Mouse (Mus musculus): ENCODE measurements around the gene 4930486L24Rik.
A peak's percentile ranks its signal among the peaks of the same experiment; 100 is the strongest.
"Not testable (repeated sequence)": the region's sequence is repeated elsewhere in the genome, so short reads cannot be mapped to it uniquely, and the experiment has no call there.

The 4930486L24Rik gene

DNA sequence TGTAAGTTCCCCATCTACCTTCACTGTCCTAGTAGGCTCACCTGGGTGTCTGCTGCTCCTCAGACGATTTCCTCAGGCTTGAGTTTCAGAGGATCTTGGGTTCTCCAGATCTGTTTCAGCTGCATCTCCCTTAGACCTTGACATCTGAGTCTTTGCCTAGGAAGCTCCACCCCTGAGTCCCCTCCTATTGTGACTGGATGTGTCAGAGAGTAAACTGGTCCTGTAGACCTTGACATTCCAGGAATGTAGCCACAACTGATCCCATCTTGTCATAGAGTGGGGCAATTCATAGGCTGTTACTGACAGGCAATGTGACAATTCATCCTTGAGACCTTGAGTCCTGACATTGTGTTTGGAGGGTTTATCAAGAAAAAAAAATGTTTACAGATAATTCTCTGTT is at the start of gene 4930486L24Rik:
TSS of gene 4930486L24Rik (minus strand) at position 195 of the 400 bp plus-strand sequence.
- no peak for DNase-seq (ENCODE audit: low spot score in 2 of 2)

DNA sequence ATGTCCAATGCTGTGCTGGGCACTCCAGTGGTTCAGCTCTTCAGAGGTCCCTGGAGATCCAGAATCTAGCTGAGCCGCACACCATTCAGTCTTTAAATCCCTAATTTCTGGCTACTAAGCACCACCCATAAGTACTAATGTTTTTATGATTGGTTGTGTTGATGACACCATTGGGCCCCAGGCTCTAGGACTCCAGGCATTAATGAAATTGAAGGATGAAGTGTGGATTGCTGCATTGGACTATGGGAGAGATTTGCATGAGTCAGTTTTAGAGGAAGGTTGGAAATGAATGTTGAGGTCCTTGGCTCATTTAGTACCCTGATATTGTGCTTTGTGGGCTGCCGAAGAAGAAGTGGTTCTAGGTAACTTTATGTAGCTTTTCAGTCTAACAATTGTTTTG is 40.5 kb upstream of the 4930486L24Rik start, which contains the start of gene Tpbpb:
TSS of gene Tpbpb (minus strand) at position 101 of the 400 bp plus-strand sequence.
- DNase-seq (ENCODE audit: low spot score in 2 of 2), result not testable (repeated sequence)

DNA sequence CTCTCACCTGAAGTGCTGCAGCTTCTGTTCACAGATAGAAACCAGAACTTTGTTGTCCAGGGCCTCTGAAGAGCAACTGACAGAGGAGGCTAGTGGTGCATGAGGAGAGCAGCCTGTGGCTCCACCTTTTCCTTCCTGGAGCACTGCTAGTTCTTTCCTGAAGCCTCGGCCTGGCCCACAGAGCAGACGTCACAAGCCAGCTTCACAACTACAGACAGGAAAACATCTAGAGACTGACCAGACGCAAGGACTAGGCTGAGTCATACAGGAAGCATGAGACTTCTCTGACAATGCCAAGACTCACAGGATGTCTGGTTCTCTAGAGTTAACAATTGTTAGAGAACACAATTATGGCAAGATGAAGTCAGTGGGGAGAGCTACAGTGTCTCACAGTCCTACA is 33.1 kb upstream of the 4930486L24Rik start, which contains the start of gene Ctla2b:
TSS of gene Ctla2b (minus strand) at position 120 of the 400 bp plus-strand sequence.
- peak; percentile 3 to 14 for DNase-seq (ENCODE audit: low spot score in 2 of 2)

DNA sequence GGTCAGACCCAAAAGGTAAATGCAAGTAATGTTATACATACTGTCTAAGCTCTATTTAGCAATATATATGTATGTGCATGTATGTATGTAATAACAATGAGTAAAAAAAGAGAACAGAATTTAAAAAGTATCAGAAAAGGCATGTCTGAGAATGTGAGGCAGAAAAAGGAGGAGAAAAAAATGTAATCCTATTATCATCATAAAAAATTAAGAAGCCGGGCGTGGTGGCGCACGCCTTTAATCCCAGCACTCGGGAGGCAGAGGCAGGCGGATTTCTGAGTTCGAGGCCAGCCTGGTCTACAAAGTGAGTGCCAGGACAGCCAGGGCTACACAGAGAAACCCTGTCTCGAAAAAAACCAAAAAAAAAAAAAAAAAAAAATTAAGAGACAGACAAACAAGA is 32.5 kb upstream of the 4930486L24Rik start, which contains the start of gene Gm49392:
TSS of gene Gm49392 (minus strand) at position 101 of the 400 bp plus-strand sequence.
- DNase-seq (ENCODE audit: low spot score in 2 of 2), result not testable (repeated sequence)

DNA sequence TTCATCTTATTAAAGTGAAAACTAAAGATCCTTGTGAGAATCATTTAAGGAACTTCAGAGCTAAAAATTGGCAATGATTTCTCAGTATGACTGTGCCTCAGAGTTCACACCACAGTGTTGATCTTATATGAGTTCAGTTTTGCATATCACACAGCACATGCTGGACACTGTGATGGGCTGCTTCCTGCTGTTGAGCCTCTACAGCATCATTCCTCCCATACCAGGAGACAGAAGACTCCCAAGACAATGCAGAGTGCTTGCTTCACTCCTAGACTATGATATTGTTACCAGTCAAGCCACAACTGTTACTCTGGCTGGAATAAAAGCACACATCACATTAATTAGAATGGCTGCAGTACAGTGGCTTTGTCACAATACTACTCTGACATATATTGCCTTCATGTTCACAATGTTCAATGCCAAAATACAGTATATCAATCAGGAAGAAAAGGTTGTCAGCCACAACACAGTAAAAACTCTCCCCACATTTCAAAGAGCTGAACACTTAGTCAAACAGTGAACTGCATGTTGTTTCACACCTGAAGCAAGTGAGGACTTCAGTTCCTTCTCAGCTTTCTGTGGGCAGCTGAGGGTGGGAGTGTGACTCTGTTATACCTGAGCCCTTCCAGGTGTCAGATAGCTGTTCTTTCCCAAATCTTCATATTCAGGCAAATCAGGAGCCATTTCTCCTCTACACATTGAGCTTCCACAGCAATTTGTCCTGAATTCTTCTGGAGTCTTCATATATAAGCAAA is 31.3 kb upstream of the 4930486L24Rik start:
- DNase-seq (ENCODE audit: low spot score in 2 of 2), result no peak

DNA sequence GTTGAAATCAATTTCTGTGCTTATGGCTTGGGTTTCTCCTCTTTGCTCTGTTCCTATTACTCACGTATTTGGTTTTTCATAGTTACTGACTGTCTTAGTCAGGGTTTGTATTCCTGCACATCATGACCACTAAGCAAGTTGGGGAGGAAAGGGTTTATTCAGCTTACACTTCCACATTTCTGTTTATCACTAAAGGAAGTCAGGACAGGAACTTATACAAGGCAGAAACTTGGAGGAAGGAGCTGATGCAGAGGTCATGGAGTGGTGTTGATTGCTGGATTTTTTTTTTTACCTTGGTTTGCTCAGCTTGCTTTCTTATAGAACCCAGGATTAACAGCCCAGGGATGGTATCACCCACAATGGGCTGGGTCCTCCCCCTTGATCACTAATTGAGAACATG is 28.0 kb upstream of the 4930486L24Rik start:
- DNase-seq (ENCODE audit: low spot score in 2 of 2), result no peak

DNA sequence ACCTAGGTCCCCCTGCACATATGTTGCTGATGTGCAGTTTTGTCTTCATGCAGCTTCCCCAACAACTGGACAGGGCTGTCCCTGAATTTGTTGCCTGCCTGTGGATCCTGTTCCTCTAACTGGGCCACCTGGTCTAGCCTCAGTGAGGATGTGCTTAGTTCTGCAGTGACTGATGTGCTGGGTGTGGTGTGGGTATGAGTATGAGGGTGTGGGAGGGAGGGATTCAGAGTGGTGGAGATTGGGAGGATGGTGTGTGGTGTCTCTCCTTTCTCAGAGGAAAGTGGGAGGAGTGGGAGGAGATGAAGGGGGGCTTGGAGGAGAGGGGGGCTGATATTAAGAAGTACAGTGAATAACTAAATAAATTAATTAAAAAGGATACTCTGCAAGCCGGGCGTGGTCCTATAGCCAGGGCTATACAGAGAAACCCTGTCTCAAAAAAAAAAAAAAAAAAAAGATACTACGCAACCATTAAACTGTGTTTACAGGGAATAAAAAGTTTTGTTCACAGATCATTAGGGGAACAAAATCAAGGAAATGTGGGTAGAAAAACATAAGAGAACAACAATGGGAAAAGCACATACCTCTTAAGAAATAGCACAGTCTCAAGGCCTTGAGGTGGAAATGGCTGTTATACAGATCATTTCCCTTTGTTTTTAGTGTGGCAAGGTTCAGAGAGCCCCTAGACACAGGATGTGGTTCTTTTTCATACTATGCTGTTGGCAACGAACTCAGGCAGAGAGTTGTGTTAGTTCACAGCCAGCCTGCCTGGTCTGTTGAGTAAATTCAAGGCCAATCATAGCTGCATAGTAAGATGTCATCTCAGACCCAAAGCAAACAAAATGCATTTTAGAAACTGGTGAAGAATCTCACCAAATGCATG is 15.8 kb downstream of the 4930486L24Rik start:
- no peak for DNase-seq (ENCODE audit: low spot score in 2 of 2)

DNA sequence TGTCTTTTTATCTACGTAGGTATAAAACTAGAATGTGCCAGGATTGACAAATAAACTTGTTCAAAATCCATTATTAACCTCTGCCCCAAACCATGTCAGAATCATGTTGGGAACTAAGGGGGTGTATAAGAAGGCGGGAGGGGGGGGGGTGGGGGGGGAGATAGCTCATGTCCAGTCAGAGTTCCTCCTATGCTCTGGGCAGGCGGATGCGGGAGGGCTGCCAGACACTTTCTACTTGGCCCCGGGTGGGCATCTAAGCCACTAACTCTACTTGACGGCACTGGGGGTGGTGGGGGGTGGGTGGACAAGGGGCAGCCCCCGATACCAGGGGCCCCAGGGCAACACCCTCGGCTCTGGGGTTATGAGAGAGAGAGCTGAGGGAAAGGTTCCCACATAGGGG is 21.1 kb downstream of the 4930486L24Rik start:
- no peak for DNase-seq (ENCODE audit: low spot score in 2 of 2)

DNA sequence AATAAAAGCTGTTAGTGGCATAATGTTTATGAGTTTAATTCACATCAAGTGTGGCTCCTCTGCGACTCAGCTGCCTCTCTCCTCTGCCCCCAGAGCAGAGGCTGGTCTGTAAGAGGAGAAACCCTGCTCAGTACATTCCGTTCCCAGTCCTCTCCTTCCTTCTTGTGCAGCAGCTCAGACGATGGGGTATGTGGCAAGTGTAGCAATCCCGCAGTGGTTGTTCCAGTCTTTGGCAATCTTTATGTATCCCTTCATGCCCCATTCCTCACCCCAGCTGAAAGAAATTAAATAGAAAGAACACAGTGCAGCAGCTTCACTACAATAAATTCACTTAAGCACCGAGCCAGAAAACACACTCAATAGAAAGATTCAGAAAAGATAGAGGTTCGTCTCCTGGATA is 21.6 kb downstream of the 4930486L24Rik start:
- no peak for DNase-seq (ENCODE audit: low spot score in 2 of 2)

DNA sequence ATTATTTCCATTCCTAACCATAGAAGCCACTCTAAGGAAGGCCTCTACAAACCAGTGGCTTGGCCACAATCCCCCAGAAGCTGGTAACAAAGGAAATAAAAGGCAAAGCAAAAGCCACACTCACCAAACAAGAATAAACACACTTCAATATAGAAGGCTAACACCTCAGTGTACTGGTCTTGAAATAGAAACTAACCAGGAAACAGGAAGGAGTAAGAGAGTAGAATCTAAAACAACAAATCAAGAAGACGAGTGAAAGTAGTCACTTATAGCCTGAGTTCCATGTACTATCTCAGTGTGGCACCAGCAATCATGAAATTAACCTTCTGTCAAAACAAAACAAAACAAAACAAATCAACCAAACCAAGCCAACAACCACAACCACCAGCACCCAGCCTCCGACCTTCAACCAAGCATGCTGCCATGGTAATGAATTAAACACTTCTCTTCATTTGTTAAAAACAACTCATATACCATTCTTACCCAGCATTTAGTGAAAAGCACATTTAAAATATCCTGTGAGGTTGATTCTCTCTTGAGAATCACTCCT is 24.8 kb downstream of the 4930486L24Rik start:
- DNase-seq (ENCODE audit: low spot score in 2 of 2), result no peak

DNA sequence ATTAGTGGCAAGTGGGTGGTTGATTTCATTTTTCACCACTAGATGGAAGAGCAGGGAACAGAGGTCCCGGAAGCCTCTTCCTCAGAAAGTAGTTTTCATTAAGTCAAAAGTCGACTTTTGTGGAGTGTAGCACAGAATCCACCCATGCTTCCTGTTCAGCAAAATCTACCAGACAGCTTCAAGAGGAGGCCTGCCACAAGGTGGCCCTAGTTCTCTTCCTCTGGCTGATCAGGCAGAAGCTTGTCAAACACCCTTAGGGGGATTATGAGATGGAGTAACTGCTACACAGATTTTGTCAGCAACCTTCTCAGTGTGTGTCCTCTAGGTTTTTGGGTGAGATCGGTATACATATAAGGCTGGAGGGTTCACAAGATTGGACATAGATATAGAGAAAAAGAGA is 38.2 kb downstream of the 4930486L24Rik start:
- DNase-seq (ENCODE audit: low spot score in 2 of 2), result no peak

DNA sequence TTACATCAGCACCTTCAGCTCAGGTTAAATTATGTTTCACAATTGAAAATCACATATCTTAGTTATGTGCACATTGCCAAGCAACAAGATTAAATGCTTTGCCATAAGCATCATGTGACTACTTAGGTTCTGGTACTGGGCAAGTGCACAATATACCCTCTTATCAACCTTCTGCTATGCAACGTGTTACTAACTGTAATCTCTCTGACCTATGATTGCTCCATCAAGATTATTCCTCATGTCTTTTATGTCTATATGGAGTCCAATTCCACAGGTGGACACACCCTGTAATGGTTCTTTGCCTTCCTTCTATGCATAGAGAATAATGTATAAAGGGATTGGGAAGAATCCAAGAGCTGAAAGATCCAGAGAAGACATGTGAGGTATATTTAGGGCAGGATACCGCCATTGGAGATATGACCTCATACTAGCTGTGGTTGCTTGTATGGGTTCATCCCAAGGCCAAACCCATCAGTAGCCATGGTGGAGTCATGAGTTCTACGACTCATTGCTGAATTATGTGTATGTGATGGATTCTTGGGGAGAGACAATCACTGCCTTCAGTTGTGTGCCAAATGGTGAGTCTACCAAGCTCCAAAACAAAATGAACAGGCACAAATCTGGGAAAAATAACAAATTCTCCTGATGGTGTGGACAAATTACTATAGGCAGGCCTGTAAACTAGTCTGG is 43.6 kb downstream of the 4930486L24Rik start:
- no peak for DNase-seq (ENCODE audit: low spot score in 2 of 2)

DNA sequence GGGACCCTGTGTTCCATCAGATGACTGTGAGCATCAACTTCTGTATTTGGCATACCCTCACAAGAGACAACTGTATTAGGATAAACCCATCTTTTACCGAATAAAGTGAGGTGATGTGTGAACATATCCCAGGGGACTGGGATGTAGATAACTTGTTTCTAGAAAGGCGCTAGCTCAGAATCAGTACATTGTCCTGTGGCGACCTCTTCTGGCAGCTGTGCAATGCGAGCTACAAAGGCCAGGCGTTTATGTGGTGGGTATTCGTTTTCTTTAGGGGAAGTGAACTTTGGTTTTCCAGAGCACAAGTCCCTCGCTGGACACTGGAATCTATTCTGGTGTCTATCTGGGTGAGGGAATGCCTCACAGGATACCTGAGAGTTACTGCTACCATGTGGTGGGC is 44.8 kb downstream of the 4930486L24Rik start:
- peak in 1 of 2 experiments; percentile 13 for DNase-seq (ENCODE audit: low spot score in 2 of 2)

DNA sequence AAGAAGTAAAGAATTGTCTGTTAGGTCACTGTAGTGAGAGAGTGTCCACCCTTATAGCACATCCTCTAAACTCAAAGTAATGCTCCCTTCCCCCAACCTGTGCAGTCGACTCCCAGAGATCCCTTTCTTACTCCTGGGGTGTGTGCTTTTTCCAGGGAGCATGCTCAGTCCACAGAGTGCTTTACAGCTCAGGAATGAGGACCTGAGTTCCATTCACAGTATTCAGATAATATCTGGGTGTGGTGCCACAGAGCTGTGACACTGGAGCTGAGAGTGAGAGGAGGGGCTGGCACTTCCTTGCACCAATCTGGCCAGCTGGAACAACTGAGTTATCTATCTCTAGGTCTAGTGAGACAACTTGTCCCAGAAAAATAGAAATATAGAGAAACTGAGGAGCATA is 50.6 kb downstream of the 4930486L24Rik start:
- no peak for DNase-seq (ENCODE audit: low spot score in 2 of 2)

DNA sequence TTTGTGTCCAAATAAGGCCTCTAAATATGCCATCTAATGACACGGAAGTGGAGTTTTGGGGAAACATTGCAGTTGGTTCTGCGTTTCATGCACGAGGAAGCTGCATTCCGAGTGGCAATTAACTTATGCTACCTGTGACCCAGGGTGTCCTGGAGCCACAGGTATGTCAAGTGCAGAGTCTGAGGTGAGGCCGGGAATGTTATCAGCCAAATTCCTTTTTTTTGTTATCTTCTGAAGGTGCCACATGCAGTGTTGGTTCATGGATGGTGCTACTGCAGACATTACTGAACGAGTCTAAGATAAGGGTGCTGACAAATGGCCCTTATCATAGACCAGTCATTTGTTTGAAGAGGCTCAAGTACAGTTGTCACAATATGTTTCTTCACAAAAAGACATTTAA is 51.5 kb downstream of the 4930486L24Rik start:
- no peak for DNase-seq (ENCODE audit: low spot score in 2 of 2)

DNA sequence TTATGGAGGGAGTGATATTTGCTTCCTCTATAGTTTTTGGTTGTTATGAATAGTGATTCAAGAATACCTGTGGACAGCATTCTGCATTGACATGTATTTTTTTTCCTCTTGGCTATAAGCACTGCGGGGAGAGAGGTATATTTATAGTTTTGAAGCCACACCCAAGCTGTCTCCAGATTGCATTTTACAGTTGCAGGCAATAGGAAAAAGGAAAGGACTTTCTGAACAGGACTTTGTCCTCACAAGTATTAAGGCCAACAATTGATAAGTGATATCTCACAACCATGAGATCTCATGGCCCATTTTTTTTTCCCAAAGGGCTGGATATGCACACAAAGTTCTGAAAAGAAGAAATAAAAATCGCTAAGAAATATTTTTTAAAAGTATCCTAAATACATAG is 54.6 kb downstream of the 4930486L24Rik start:
- DNase-seq (ENCODE audit: low spot score in 2 of 2), result no peak

DNA sequence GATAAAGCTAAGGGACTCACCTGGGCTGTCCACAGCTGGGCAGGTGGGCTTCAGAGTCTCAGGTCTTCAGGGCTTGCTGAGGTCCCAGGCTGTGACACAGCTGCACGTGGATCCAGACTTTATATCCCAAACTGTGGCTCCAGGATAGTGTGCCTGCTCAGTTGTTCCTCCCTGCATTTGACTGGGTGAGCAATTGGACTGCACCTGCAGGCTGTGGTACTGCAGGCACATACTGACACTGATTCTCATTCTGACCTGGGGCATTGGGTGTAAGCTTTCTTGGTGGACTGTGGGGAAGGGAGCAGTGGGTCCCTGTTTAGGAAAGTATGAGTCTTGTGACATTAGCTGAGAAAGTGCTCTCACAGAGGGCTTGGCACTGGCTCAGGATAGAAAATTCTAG is 61.5 kb downstream of the 4930486L24Rik start, which contains the start of gene Ctsll3:
TSS of gene Ctsll3 (minus strand) at position 101 of the 400 bp plus-strand sequence.
- no peak for DNase-seq (ENCODE audit: low spot score in 2 of 2)

All from left cerebral cortex, adult 9 months (tissue).